Comparison of ENCODE assay signal across 15 mouse cellular contexts in genomic region chr14:31183541-31183940, GRCm38 (mm10). TPM values are rescaled to one million over a fixed set of nuclear protein-coding genes. Genes with fewer than 3 reads are reported as not detected.
DNase-seq lines count a peak whose midpoint lies in the region; ATAC-seq and TF ChIP-seq lines count a peak whose summit lies in the region.
"Had no signal": no experiment of that assay in that cellular context is flagged by ENCODE, and none has a peak within 500 bp of the region (broad histone marks: within the 10 kb centered on the region; RNA-seq: fewer than 3 reads in every experiment).

No protein-coding gene starts in this region.

- intact Hi-C loops in heart, postnatal 10 days (cut with DNase I), result no loop called here

- no peak overlapping the region for H3K4me3 ChIP-seq in heart, embryonic 13.5 days
- H3K4me3 ChIP-seq in layer of hippocampus, adult 2 months, result no peak overlapping the region
- H3K4me3 ChIP-seq in forebrain, embryonic 15.5 days, result no peak overlapping the region
- H3K4me3 ChIP-seq: hindbrain, embryonic 12.5 days had no signal

- H3K27ac ChIP-seq in heart, embryonic 13.5 days (replicated peaks), result peak overlapping the region; percentile 51; the same call in 1 of the 2 replicates
- peak overlapping the region; percentile 76 for H3K27ac ChIP-seq in layer of hippocampus, adult 2 months
- no peak overlapping the region for H3K27ac ChIP-seq in forebrain, embryonic 15.5 days (replicated peaks)
- H3K27ac ChIP-seq: hindbrain, embryonic 12.5 days had no signal

- H3K36me3 ChIP-seq in heart, embryonic 13.5 days, result peaks cover 100% of the 10 kb centered on the region
- H3K36me3 ChIP-seq in forebrain, embryonic 15.5 days, result peaks cover 97% of the 10 kb centered on the region

- WGBS in heart, embryonic 13.5 days, result 82% methylated on average over 5 of the region's 5 CpGs
- 94% methylated on average over 5 of the region's 5 CpGs for WGBS in forebrain, embryonic 15.5 days

- TF ChIP-seq CTCF in layer of hippocampus, adult 2 months (conservative IDR thresholded peaks at IDR 0.05), result no peak

- no peaks in the 10 kb centered on the region for H3K27me3 ChIP-seq in heart, embryonic 13.5 days (replicated peaks)
- H3K27me3 ChIP-seq in forebrain, embryonic 15.5 days, result no peaks in the 10 kb centered on the region
- H3K27me3 ChIP-seq: hindbrain, embryonic 12.5 days had no signal

- no peaks in the 10 kb centered on the region for H3K9me3 ChIP-seq in heart, embryonic 13.5 days
- H3K9me3 ChIP-seq in forebrain, embryonic 15.5 days, result no peaks in the 10 kb centered on the region
- H3K9me3 ChIP-seq: G1E; hindbrain, embryonic 12.5 days had no signal

- H3K4me1 ChIP-seq in heart, embryonic 13.5 days, result peaks cover 57% of the 10 kb centered on the region
- no peaks in the 10 kb centered on the region for H3K4me1 ChIP-seq in forebrain, embryonic 15.5 days
- H3K4me1 ChIP-seq: hindbrain, embryonic 12.5 days had no signal

- ATAC-seq in heart, embryonic 13.5 days (ENCODE audit: extremely low read depth, insufficient number of reproducible peaks, low FRiP score, low TSS enrichment), result no peak
- ATAC-seq in granulocyte monocyte progenitor cell, adult 5-6 weeks (replicated peaks; ENCODE audit: poor library complexity, severe bottlenecking), result peak; percentile 50
- peak; percentile 62; the same call in 1 of the 2 replicates for ATAC-seq in monocyte, adult 5-6 weeks (replicated peaks; ENCODE audit: insufficient number of reproducible peaks, low FRiP score, low TSS enrichment, poor library complexity, severe bottlenecking)
- ATAC-seq in forebrain, embryonic 15.5 days (replicated peaks), result no peak
- ATAC-seq: forebrain, embryonic 14.5 days had no signal

- no peak for DNase-seq in heart, postnatal 10 days
- DNase-seq in layer of hippocampus, adult 2 months (ENCODE audit: low spot score in 2 of 2), result no peak
- DNase-seq in layer of hippocampus, postnatal 10 days (ENCODE audit: low spot score in 2 of 2), result no peak
- DNase-seq in adrenal gland, postnatal 10 days, result no peak
- DNase-seq: cerebellum, postnatal 10 days; gastrocnemius, postnatal 10 days; spleen, adult 18-20 months; thymus, adult 18-20 months had no signal

- no peak overlapping the region for H3K4me2 ChIP-seq in heart, embryonic 13.5 days
- H3K4me2 ChIP-seq in forebrain, embryonic 15.5 days (replicated peaks), result no peak overlapping the region
- H3K4me2 ChIP-seq: hindbrain, embryonic 12.5 days had no signal

- no peak overlapping the region for H3K9ac ChIP-seq in heart, embryonic 13.5 days
- no peak overlapping the region for H3K9ac ChIP-seq in forebrain, embryonic 15.5 days (replicated peaks)
- H3K9ac ChIP-seq: hindbrain, embryonic 12.5 days had no signal

RNA-seq across cellular contexts. Expression of gene Stab1, which starts 15.1 kb away (rescaled TPM):
- polyA plus RNA-seq in heart, embryonic 13.5 days (2015; fragmentation: Nextera tagmentation; extraction: Ambion mirVana), result 43.2 and 49.5 TPM in 2 replicates
- 10 to 100 TPM; 77.3 to 78.9 TPM for total RNA-seq in heart, postnatal 10 days (2021)
- 10 to 100 TPM; 23.2 TPM for total RNA-seq in layer of hippocampus, adult 2 months (2021)
- total RNA-seq in layer of hippocampus, postnatal 10 days (2021), result 10 to 100 TPM; 26.9 to 40.4 TPM
- total RNA-seq in granulocyte monocyte progenitor cell, adult 5-6 weeks (2014; fragmentation: Nextera tagmentation), result not detected in 2 replicates
- total RNA-seq in granulocyte monocyte progenitor cell, adult 5-6 weeks (2017), result 3.0 TPM in 1 of 2 replicates, not detected in the other
- not detected in 3 replicates for total RNA-seq in monocyte, adult 5-6 weeks (2017)
- polyA plus RNA-seq in forebrain, embryonic 15.5 days (2015; fragmentation: Nextera tagmentation; extraction: Ambion mirVana), result 12.9 and 19.0 TPM in 2 replicates
- 10 to 100 TPM; 74.3 to 74.8 TPM for total RNA-seq in adrenal gland, postnatal 10 days (2021)
- polyA plus RNA-seq: G1E had no signal

RNA-seq across cellular contexts. Expression of gene Tnnc1, which starts 24.6 kb away (rescaled TPM):
- 3,442 and 4,164 TPM in 2 replicates for polyA plus RNA-seq in heart, embryonic 13.5 days (2015; fragmentation: Nextera tagmentation; extraction: Ambion mirVana)
- 1,000 to 10,000 TPM; 5,439 to 5,458 TPM for total RNA-seq in heart, postnatal 10 days (2021)
- total RNA-seq in layer of hippocampus, adult 2 months (2021), result 1 to 10 TPM; 2.4 to 2.9 TPM
- total RNA-seq in layer of hippocampus, postnatal 10 days (2021), result 1 to 10 TPM in 1 of 2 experiments, under 1 TPM in 1; 0.67 to 2.0 TPM
- 4.1 TPM in 1 of 2 replicates, not detected in the other for total RNA-seq in granulocyte monocyte progenitor cell, adult 5-6 weeks (2014; fragmentation: Nextera tagmentation)
- total RNA-seq in granulocyte monocyte progenitor cell, adult 5-6 weeks (2017), result 0.82 TPM in 1 of 2 replicates, not detected in the other
- total RNA-seq in monocyte, adult 5-6 weeks (2017), result not detected in 3 replicates
- 1.7 and 2.2 TPM in 2 replicates for polyA plus RNA-seq in forebrain, embryonic 15.5 days (2015; fragmentation: Nextera tagmentation; extraction: Ambion mirVana)
- 10 to 100 TPM; 11.1 to 45.0 TPM for total RNA-seq in adrenal gland, postnatal 10 days (2021)

RNA-seq across cellular contexts. Expression of gene Nisch, which starts 33.2 kb away (rescaled TPM):
- 340 and 345 TPM in 2 replicates for polyA plus RNA-seq in heart, embryonic 13.5 days (2015; fragmentation: Nextera tagmentation; extraction: Ambion mirVana)
- total RNA-seq in heart, postnatal 10 days (2021), result 100 to 1,000 TPM; 234 to 236 TPM
- total RNA-seq in layer of hippocampus, adult 2 months (2021), result 100 to 1,000 TPM; 472 to 491 TPM
- total RNA-seq in layer of hippocampus, postnatal 10 days (2021), result 100 to 1,000 TPM; 424 to 481 TPM
- 137 and 211 TPM in 2 replicates for total RNA-seq in granulocyte monocyte progenitor cell, adult 5-6 weeks (2014; fragmentation: Nextera tagmentation)
- total RNA-seq in granulocyte monocyte progenitor cell, adult 5-6 weeks (2017), result 86.1 and 111 TPM in 2 replicates
- total RNA-seq in monocyte, adult 5-6 weeks (2017), result 88.8 to 157 TPM (median 111 TPM) in 3 replicates
- polyA plus RNA-seq in forebrain, embryonic 15.5 days (2015; fragmentation: Nextera tagmentation; extraction: Ambion mirVana), result 339 and 356 TPM in 2 replicates
- total RNA-seq in adrenal gland, postnatal 10 days (2021), result 100 to 1,000 TPM; 224 to 328 TPM

RNA-seq across cellular contexts. Expression of gene Sema3g, which starts 34.1 kb away (rescaled TPM):
- 0.51 TPM in 2 replicates for polyA plus RNA-seq in heart, embryonic 13.5 days (2015; fragmentation: Nextera tagmentation; extraction: Ambion mirVana)
- 10 to 100 TPM; 15.1 to 16.9 TPM for total RNA-seq in heart, postnatal 10 days (2021)
- total RNA-seq in layer of hippocampus, adult 2 months (2021), result 1 to 10 TPM; 5.0 to 6.1 TPM
- 1 to 10 TPM; 4.7 to 5.4 TPM for total RNA-seq in layer of hippocampus, postnatal 10 days (2021)
- total RNA-seq in granulocyte monocyte progenitor cell, adult 5-6 weeks (2014; fragmentation: Nextera tagmentation), result 0.21 TPM in 1 of 2 replicates, not detected in the other
- total RNA-seq in granulocyte monocyte progenitor cell, adult 5-6 weeks (2017), result not detected in 2 replicates
- total RNA-seq in monocyte, adult 5-6 weeks (2017), result not detected in 3 replicates
- polyA plus RNA-seq in forebrain, embryonic 15.5 days (2015; fragmentation: Nextera tagmentation; extraction: Ambion mirVana), result 0.53 and 0.61 TPM in 2 replicates
- 10 to 100 TPM; 12.1 to 12.3 TPM for total RNA-seq in adrenal gland, postnatal 10 days (2021)
- polyA plus RNA-seq: G1E had no signal

RNA-seq across cellular contexts. Expression of gene Nt5dc2, which starts 52.7 kb away (rescaled TPM):
- 300 and 318 TPM in 2 replicates for polyA plus RNA-seq in heart, embryonic 13.5 days (2015; fragmentation: Nextera tagmentation; extraction: Ambion mirVana)
- 10 to 100 TPM; 53.1 to 57.7 TPM for total RNA-seq in heart, postnatal 10 days (2021)
- total RNA-seq in layer of hippocampus, adult 2 months (2021), result 10 to 100 TPM; 12.6 to 13.4 TPM
- 10 to 100 TPM; 18.0 to 22.5 TPM for total RNA-seq in layer of hippocampus, postnatal 10 days (2021)
- total RNA-seq in granulocyte monocyte progenitor cell, adult 5-6 weeks (2014; fragmentation: Nextera tagmentation), result 107 and 116 TPM in 2 replicates
- 172 and 213 TPM in 2 replicates for total RNA-seq in granulocyte monocyte progenitor cell, adult 5-6 weeks (2017)
- total RNA-seq in monocyte, adult 5-6 weeks (2017), result 1.7 to 2.7 TPM in 2 of 3 replicates, not detected in the other
- 223 and 240 TPM in 2 replicates for polyA plus RNA-seq in forebrain, embryonic 15.5 days (2015; fragmentation: Nextera tagmentation; extraction: Ambion mirVana)
- 10 to 100 TPM; 52.0 to 52.6 TPM for total RNA-seq in adrenal gland, postnatal 10 days (2021)

Comparison
In these comparisons a context has a peak if more than half of its experiments do, and no peak if none do; other contexts are left out.
1. ATAC-seq: peak in granulocyte monocyte progenitor cell, adult 5-6 weeks (single experiment) and monocyte, adult 5-6 weeks (single experiment); none in heart, embryonic 13.5 days (single experiment) and forebrain, embryonic 15.5 days (single experiment).
2. RNA of gene Stab1, which starts 15.1 kb away (total RNA-seq): 77.3 to 78.9 TPM in heart, postnatal 10 days, 74.3 to 74.8 TPM in adrenal gland, postnatal 10 days, 26.9 to 40.4 TPM in layer of hippocampus, postnatal 10 days and 23.2 TPM in layer of hippocampus, adult 2 months; 3.0 TPM in granulocyte monocyte progenitor cell, adult 5-6 weeks and not detected in monocyte, adult 5-6 weeks; every median in the first group is over 4 times any median in the second.
3. RNA of gene Tnnc1, which starts 24.6 kb away (total RNA-seq): 5,439 to 5,458 TPM in heart, postnatal 10 days; 11.1 to 45.0 TPM in adrenal gland, postnatal 10 days, 0.82 to 4.1 TPM in granulocyte monocyte progenitor cell, adult 5-6 weeks, 2.4 to 2.9 TPM in layer of hippocampus, adult 2 months, 0.67 to 2.0 TPM in layer of hippocampus, postnatal 10 days and not detected in monocyte, adult 5-6 weeks; every median in the first group is over 100 times any median in the second.